Mouse (Mus musculus): ENCODE results near the gene Gm10322. TPM values are rescaled to one million over a fixed set of nuclear protein-coding genes. Genes with fewer than 3 reads are reported as not detected.

Gene Gm10322
- total RNA-seq, 1 experiment from 2014 or later = not detected

DNA sequence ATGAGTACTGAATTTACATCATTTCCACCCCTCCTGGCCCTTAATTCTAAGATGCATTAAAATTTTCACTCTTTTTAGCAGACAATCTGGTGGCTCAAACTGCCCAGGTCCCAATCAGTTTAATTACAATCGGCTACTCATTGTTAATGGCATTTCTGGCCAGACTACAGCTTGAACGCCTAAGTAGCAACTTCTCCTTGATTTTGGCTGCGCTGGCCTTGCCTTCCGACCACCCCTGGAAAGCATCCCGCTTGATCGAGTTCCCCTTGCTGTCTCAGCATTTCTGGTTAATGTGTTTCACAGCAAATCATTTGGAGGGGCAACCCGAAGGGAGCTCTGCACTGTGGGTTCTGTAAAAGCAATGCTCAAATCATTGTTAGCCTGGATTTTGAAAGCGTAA lies 13.8 kb upstream of the Gm10322 start:
- DNase-seq = no peak

DNA sequence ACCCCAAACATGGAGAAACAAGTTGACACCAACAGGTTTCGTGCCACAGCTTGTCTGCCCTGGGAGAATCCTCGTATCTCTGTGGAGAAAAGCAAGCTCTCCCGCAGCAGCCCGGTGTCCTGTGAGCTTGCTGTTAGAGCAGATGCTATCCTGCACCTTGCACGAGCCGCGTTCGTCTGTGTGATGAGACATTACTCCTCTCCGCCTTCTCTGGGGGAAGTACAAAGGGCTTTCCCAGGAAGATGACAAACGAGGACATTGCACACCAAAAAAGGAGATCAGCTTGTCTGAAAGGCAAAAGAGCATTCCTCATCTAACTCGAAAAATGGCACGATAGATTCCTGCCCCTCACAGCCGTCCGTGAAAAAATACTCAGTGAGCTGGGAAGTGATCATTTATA lies 13.0 kb upstream of the Gm10322 start:
- DNase-seq = no peak

- DNase-seq = no peak
Observed at GRCm38 (mm10) chr10:59603843-59604242, 12.0 kb upstream of the Gm10322 start.

- no peak for DNase-seq
Observed at GRCm38 (mm10) chr10:59604879-59605464, 10.9 kb upstream of the Gm10322 start.

DNA sequence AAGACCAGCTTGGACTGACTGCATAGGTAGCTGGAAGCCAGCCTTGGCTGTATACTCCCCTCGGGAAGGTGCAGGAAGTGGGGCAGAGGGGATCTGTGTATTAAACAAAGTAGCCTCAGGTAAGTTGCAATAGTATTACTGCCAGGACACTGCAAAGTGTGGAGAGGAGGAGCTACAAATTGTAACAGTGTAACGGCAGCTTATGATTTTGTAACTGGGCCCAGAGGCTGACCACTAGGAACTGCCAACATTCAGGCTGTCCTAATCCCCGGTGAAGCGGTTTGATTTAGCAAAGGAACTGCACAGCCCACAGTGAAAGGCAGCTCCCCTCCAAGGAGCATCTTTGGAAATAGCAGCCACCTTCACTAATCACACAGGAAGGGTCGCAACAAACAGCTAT lies 2.6 kb upstream of the Gm10322 start:
- no peak for DNase-seq

GRCm38 (mm10) chr10:59614141-59614540 lies 1.7 kb upstream of the Gm10322 start:
- DNase-seq = no peak

GRCm38 (mm10) chr10:59615411-59615810 lies 452 bp upstream of the Gm10322 start:
- DNase-seq = no peak

- DNase-seq = peak; percentile 96
Observed at GRCm38 (mm10) chr10:59616522-59616921, 659 bp downstream of the Gm10322 start, which contains the start of gene Mcu. TSS of gene Mcu (minus strand) at chr10:59616692.

DNA sequence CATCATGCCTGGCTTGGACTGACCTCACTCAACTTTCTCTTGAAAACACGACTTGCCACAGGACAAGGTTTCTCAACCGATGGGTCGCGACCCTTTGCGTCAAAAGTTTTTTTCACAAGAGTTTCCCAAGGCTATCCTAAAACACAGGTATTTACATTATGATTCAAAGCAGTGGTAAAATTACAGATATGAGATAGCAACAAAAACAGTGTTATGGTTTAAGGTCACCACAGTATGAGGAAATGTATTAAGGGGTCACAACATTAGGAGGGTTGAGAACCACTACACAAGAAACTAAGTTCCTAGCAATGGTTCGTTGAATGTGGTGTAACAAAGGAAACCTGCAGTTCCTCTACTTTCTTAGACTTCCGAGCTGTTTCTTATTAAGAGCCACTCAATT lies 1.9 kb downstream of the Gm10322 start:
- DNase-seq = no peak

- DNase-seq = no peak
Observed at GRCm38 (mm10) chr10:59621355-59621754, 5.5 kb downstream of the Gm10322 start.

- no peak for DNase-seq
Observed at GRCm38 (mm10) chr10:59623496-59623895, 7.6 kb downstream of the Gm10322 start.

- DNase-seq = no peak
Observed at GRCm38 (mm10) chr10:59628641-59629505, 13.0 kb downstream of the Gm10322 start.

GRCm38 (mm10) chr10:59629506-59629782 lies 13.6 kb downstream of the Gm10322 start:
- DNase-seq = no peak

- no peak for DNase-seq
Observed at GRCm38 (mm10) chr10:59636048-59636447, 20.2 kb downstream of the Gm10322 start.

- no peak for DNase-seq
Observed at GRCm38 (mm10) chr10:59636751-59637533, 21.1 kb downstream of the Gm10322 start.

GRCm38 (mm10) chr10:59637596-59638124 lies 21.8 kb downstream of the Gm10322 start:
- no peak for DNase-seq

GRCm38 (mm10) chr10:59638576-59638975 lies 22.7 kb downstream of the Gm10322 start:
- DNase-seq = no peak

GRCm38 (mm10) chr10:59642659-59643377 lies 27.0 kb downstream of the Gm10322 start:
- no peak for DNase-seq

GRCm38 (mm10) chr10:59643645-59644044 lies 27.8 kb downstream of the Gm10322 start:
- DNase-seq = no peak

- no peak for DNase-seq
Observed at GRCm38 (mm10) chr10:59644710-59645109, 28.8 kb downstream of the Gm10322 start.

GRCm38 (mm10) chr10:59645153-59645552 lies 29.3 kb downstream of the Gm10322 start:
- no peak for DNase-seq

DNA sequence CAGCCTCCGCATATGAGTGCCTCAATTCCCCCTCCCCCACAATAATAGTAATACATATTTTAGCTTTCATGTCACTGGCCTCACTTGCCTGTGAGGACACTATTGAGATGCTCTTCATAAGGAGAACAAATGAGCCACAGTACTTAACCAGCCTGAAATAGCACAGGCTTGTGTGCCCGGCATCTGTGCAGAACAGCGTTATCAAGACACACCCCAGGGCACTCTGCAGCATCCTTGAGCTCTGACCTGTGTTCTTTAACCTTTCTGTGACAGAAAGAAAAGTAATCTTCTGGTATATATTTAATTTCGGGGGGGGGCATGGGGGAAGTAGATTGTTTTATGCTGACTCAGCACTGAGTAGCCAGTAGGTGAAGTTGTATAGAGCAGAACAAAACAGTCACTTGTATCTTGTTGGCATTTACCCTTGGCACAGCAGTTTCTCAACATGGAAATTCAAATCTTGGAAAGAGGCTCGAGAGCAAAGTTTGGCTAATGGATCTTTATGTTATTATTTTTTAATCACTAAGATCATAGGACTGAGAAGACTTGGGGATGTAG lies 31.0 kb downstream of the Gm10322 start:
- no peak for DNase-seq

Measured in adrenal gland, postnatal 25 days (tissue).